Mouse (Mus musculus) kidney, adult 9 months (tissue): Measurements from ENCODE around the gene Cxcr5.

Source experiments
- DNase-seq: peaks from one replicate; pipeline ENCODE4 v3.0.0; 2022

Gene Cxcr5

GRCm38 (mm10) chr9:44561597-44561996 is at the start of gene Cxcr5:
Cxcr5 (minus strand) TSS chr9:44561877.
- no peak for DNase-seq

- no peak for DNase-seq
Measured at GRCm38 (mm10) chr9:44610371-44610770, 48.7 kb upstream of the Cxcr5 start.

GRCm38 (mm10) chr9:44607306-44607705 is 45.6 kb upstream of the Cxcr5 start:
- no peak for DNase-seq

GRCm38 (mm10) chr9:44606646-44607045 is 45.0 kb upstream of the Cxcr5 start:
- no peak for DNase-seq

DNA sequence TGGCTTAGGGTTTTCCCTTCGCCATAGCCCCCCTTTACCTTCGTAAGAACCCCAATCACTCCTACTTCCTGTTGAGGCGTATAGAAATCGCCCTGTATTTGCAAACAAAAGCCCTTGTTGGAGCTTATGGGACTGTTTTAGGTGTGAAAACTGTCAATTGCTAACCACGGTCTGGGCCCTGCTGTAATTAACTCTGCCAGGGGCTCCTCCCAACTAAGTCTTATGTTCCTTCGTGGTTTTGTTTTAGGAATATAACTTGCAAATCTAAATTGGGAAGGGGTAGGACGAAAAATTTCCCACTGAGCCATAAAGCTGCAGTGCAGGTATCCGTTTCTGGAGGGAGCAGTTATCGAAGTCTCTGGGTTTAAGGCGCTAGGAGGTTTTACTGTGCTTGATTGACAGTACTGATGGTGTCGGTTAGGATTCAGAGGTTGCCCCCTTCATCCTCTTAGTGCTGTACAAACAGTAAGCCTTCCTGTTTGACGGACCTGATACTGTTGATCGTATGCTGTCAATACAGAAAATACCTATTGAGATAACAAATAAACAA is 44.0 kb upstream of the Cxcr5 start:
- DNase-seq, result peak; percentile 57

GRCm38 (mm10) chr9:44604779-44605615 is 43.3 kb upstream of the Cxcr5 start, which contains the start of gene Ddx6:
Ddx6 (plus strand) TSS chr9:44604892.
- DNase-seq, result peak; percentile 68

- DNase-seq, result peak; percentile 77
Measured at GRCm38 (mm10) chr9:44604290-44604778, 42.7 kb upstream of the Cxcr5 start.

GRCm38 (mm10) chr9:44603454-44604289 is 42.0 kb upstream of the Cxcr5 start:
- peak; percentile 80 for DNase-seq

GRCm38 (mm10) chr9:44602766-44603165 is 41.1 kb upstream of the Cxcr5 start:
- DNase-seq, result no peak

- DNase-seq, result no peak
Measured at GRCm38 (mm10) chr9:44600801-44601200, 39.1 kb upstream of the Cxcr5 start.

DNA sequence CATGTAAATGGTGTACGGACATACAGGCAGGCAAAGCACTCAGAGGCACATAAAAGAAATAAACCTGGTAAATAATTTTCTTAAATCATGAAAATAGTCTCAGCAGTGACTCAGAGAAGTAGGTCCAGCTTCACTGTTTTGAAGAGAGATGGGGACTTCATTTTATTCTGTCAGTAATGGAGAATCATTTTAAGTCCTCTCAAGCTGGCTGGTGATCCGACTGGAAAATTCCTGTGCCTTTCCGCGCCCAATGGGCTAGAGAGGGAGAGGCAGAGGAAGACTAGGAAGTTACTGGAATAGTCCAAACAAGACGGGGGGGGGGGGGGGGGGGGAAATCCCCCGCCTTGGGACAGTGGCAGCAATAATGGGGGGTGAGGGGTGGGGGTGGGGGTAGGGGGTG is 37.9 kb upstream of the Cxcr5 start:
- peak; percentile 42 for DNase-seq

DNA sequence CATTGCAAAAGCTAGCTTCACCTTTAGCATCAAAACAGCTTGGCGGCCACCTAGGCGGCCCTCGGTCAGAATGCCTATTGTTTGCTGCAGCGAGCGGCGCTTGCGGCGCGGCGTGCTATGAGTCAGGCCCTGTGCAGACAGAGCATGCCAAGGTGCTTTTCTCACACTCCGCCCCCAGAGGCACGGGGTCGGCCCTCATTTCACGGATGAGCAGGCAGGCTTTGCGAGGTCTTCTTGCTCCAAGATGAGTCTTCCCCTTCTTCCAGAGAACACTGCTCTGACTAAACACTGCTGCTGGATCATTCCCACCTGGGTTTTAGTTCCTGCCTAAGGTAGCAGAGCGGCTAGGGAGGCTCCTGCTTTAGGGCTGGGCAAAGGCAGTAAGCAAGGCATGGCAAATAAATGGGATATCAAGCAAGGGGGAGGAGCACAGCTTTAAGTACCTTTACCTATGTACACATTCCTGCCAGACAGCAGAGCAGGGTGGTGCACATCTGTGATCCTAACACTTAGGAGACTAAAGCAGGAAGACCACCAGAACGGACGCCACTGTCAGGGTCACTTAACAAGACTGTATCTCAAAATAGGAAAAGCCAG is 37.3 kb upstream of the Cxcr5 start:
- DNase-seq, result peak; percentile 69

DNA sequence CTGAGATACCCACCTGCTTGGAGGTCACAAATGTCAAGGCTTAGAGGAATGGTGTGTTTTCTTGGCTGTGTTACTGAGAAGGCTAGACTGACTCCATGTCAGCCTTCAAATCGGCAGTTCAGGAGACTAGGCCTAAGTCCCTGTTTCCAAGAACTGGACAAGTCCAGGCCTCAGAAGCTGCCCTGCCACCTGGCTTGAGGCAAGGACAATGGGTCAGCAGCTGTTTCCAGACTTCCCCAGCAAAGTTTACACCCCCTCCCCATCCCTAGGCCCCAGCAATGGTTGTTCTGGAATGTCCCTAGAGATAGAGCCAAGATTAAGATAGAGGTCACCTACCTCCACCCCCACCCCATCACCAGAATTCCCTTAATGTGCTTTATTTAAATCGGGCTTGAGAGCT is 36.1 kb upstream of the Cxcr5 start:
- DNase-seq, result no peak

- peak; percentile 62 for DNase-seq
Measured at GRCm38 (mm10) chr9:44595537-44595930, 33.9 kb upstream of the Cxcr5 start.

DNA sequence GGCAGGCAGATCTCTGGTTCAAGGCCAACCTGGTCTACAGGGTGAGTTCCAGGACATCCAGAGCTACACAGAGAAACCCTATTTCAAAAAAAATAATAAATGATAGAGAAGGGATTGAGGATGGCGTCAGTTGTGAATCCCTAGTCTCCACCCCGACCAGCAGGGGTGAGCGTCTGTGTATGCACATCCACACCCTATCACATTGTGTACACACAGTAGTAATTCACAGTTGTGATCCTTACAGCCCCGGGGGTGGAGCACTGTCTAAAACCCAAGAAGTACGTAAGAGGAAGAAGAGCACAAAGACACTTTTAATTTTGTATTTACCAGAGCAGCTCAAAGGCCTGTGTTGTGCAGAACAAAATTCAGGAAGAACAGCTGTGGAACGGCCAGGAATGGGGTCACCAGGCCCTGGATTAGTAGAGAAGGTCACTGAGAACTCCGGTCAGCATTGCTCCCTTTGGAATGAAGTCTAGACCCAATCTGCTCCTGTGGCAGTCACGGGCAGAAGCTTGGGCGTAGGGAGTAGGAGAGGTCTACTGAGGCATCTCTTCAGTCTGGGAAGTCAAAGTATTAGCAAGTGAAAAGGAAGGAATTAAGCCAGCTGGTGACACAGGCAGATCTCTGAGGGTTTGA is 33.3 kb upstream of the Cxcr5 start:
- peak; percentile 48 for DNase-seq

DNA sequence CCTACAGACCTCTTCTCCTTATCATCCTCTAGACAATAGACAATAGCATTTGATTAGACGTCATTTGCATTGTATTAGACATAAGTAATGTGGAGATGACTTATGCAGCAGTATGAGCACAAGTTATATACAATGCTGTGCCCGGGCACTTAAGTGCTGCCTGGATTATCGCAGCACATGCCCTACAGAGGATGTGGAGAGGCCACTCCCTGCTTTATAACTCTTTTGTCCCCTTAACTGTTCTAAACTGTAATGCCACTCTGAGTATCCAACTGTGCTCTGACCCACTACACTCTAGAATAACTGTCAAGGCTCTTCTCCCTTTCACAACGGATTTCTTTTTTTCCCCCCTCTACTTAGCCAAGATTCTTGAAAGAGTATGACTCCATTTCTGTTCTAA is 32.2 kb upstream of the Cxcr5 start:
- no peak for DNase-seq

DNA sequence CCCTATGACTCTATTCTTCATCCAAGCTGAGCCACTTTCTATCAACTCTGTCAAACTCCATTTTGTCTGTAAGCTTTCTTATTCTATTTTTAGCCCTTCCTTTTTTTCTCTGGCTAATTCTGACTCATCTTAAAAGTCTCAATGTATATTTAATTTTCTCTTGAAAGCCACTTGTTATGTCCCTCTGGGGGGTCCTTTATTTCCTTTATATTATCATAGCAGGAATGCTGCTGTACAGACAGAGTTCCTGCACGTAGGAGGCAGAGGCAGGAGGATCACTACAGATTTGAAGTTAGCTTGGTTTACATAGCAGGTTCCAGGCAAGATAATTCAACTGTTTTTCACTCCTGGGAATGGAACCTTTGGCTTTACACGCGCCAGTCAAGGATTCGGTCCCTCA is 31.5 kb upstream of the Cxcr5 start:
- DNase-seq, result no peak

GRCm38 (mm10) chr9:44591595-44592188 is 30.0 kb upstream of the Cxcr5 start:
- no peak for DNase-seq

- no peak for DNase-seq
Measured at GRCm38 (mm10) chr9:44590969-44591368, 29.3 kb upstream of the Cxcr5 start.

DNA sequence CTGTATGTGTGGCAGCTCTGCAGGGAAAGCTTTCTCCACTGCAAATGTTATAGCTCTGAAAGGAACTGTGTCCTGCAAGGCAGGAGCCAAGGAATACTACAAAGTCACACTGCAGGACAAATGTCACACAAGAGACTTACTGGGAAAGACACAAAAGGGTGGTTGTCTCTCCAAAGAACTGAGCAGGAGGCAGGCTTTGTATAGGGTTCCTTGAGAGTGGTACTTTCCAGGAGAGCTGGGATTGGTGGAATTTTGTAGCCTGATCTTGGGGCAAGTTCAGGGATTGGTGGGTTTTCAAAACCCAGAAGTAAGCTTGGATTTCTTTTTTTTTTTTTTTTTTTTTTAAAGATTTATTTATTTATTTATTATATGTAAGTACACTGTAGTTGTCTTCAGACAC is 27.4 kb upstream of the Cxcr5 start:
- no peak for DNase-seq

DNA sequence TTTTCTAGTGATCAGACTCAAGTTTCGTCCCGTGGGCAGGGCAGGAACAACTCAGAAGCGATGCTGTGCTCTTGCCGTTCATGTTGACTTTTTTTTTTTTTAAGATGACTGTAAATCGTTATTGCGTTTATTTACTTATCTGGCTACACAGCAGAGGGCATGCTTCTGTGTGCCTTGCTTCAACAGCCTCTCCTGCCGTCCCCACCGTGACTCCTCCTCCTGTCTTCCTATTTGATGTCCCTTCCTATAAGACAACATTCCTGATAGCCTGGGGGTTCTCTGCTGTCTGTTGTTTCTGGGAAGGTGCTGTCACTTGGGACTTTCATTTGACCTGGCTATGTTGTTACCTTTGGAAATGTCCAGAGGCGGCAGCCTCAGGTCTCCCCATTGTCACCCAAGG is 26.9 kb upstream of the Cxcr5 start:
- DNase-seq, result no peak
